Mouse (Mus musculus) ES-E14 (cell line): ENCODE measurements around the gene Des.

Experiments used
- HCFC1 ChIP-seq: IDR thresholded peaks from 2 replicates; pipeline ENCODE4 v1.6.1; 2012; ENCODE audit warnings: low read length, inconsistent platforms, borderline replicate concordance; ENCODE audit not compliant: insufficient read depth
- MAFK ChIP-seq: IDR thresholded peaks from 2 replicates; pipeline ENCODE4 v1.6.1; 2014; ENCODE audit warnings: mild to moderate bottlenecking, low read depth, low read length, inconsistent platforms; ENCODE audit not compliant: insufficient read depth
- ZNF384 ChIP-seq: IDR thresholded peaks from 2 replicates; pipeline ENCODE4 v1.6.1; 2012; ENCODE audit warnings: low read depth, low read length, inconsistent platforms

GRCm38 (mm10) chr1:75339337-75339736 lies 20.8 kb upstream of the Des start:
- TF ChIP-seq MAFK (no peak), ZNF384 (no peak), HCFC1 (no peak)
